Mouse (Mus musculus) lung, adult 10 weeks (tissue): ENCODE data around the gene Scgb2b26. TPM values are rescaled to one million over a fixed set of nuclear protein-coding genes. Genes with fewer than 3 reads are reported as not detected.

Experiments used
- polyA plus RNA-seq: library from polyadenylated mRNA; stranded (reverse); fragments of 350-450 nt; fragmentation: Illumina TruSeq; extraction: RNeasy Lipid Tissue Mini Kit (QIAGEN cat#74804); gene quantifications from one replicate; pipeline ENCODE4 v1.2.3, GENCODE M21; 2014; ENCODE audit warnings: low read depth, low replicate concordance; ENCODE audit not compliant: insufficient read depth

The Scgb2b26 gene
- polyA plus RNA-seq: not detected

GRCm38 (mm10) chr7:33944940-33945339 lies at the start of gene Scgb2b26:
TSS of gene Scgb2b26 (minus strand) at chr7:33945040.

Other genes with a start within 250 kb of the Scgb2b26 start
- gene Scgb2b24, start 205.7 kb downstream of the Scgb2b26 start, polyA plus RNA-seq: not detected
- gene Scgb1b24, start 201.2 kb downstream of the Scgb2b26 start, polyA plus RNA-seq: not detected
- gene Scgb2b27, start 68.9 kb upstream of the Scgb2b26 start, polyA plus RNA-seq: not detected
- gene Scgb1b27, start 76.4 kb upstream of the Scgb2b26 start, polyA plus RNA-seq: not detected
- not detected for gene Scgb1b30, start 150.4 kb upstream of the Scgb2b26 start, polyA plus RNA-seq
- 26.0 TPM for gene Wtip, start 188.2 kb upstream of the Scgb2b26 start, polyA plus RNA-seq
- 51.2 TPM for gene Uba2, start 224.6 kb upstream of the Scgb2b26 start, polyA plus RNA-seq